Mouse (Mus musculus) MEL (cell line): ENCODE data around the gene BC005537. TPM values are rescaled to one million over a fixed set of nuclear protein-coding genes. Genes with fewer than 3 reads are reported as not detected.
A peak's percentile ranks its signal among the peaks of the same experiment; 100 is the strongest.

ENCODE experiments used
- DNase-seq: peaks from one replicate; pipeline ENCODE4 v3.0.0; 2011; ENCODE audit warnings: low read depth, low spot score
- H3K27ac ChIP-seq: 2 replicates; pipeline ENCODE4 v1.5.1; 2012; ENCODE audit warnings: low read depth, mild to moderate bottlenecking, control low read depth, low read length, moderate library complexity; ENCODE audit not compliant: control insufficient read depth
- H3K27me3 ChIP-seq, 2 experiments: fragments of 150-350 bp in 1 of 2; sonication (generic) in 1 of 2; 2 replicates each; pipeline ENCODE4 v1.6.1; 2012; ENCODE audit warnings: low read length in 2 of 2, mild to moderate bottlenecking in 2 of 2, improper control_type of control experiment in 1 of 2, moderate library complexity in 1 of 2; ENCODE audit not compliant: insufficient read depth in 2 of 2, control insufficient read depth in 1 of 2
- H3K36me3 ChIP-seq, 2 experiments: 2 replicates each; pipeline ENCODE4 v1.6.1; 2012 to 2014; ENCODE audit warnings: low read length in 2 of 2, improper control_type of control experiment in 1 of 2, inconsistent platforms in 1 of 2, mild to moderate bottlenecking in 1 of 2; ENCODE audit not compliant: insufficient read depth in 2 of 2, control insufficient read depth in 1 of 2
- H3K4me1 ChIP-seq, 2 experiments: fragments of 150-350 bp in 1 of 2; sonication (generic) in 1 of 2; 2 replicates each; pipeline ENCODE4 v1.6.1; 2012; ENCODE audit warnings: low read length in 2 of 2, improper control_type of control experiment in 1 of 2, mild to moderate bottlenecking in 1 of 2; ENCODE audit not compliant: insufficient read depth in 2 of 2, control insufficient read depth in 1 of 2
- H3K4me3 ChIP-seq, 2 experiments: fragments of 150-350 bp in 1 of 2; sonication (generic) in 1 of 2; 2 replicates each; pipeline ENCODE4 v1.5.1; 2012; ENCODE audit warnings: low read depth in 2 of 2, low read length in 2 of 2, mild to moderate bottlenecking in 2 of 2, moderate library complexity in 2 of 2, control low read depth in 1 of 2, improper control_type of control experiment in 1 of 2; ENCODE audit not compliant: control insufficient read depth in 1 of 2, insufficient read depth in 1 of 2
- H3K79me2 ChIP-seq: 2 replicates; pipeline ENCODE4 v1.6.1; 2012; ENCODE audit warnings: mild to moderate bottlenecking, low read length, moderate library complexity; ENCODE audit not compliant: control insufficient read depth, poor library complexity, insufficient read depth
- H3K9ac ChIP-seq: 2 replicates; pipeline ENCODE4 v1.6.1; 2012; ENCODE audit warnings: low read depth, mild to moderate bottlenecking, control low read depth, low read length, moderate library complexity; ENCODE audit not compliant: control insufficient read depth, poor library complexity, severe bottlenecking
- H3K9me3 ChIP-seq: fragments of 150-350 bp; sonication (generic); replicated peaks from 2 replicates; pipeline ENCODE4 v1.6.1; 2012; ENCODE audit warnings: mild to moderate bottlenecking, low read length, improper control_type of control experiment, moderate library complexity; ENCODE audit not compliant: insufficient read depth
- BHLHE40 ChIP-seq: IDR thresholded peaks from 2 replicates; pipeline ENCODE4 v1.6.1; 2012; ENCODE audit warnings: low read depth, mild to moderate bottlenecking, inconsistent platforms, low read length, improper control_type of control experiment, borderline replicate concordance
- CHD1 ChIP-seq: IDR thresholded peaks from 2 replicates; pipeline ENCODE4 v1.6.1; 2012; ENCODE audit warnings: low read depth, mild to moderate bottlenecking, inconsistent platforms, low read length, improper control_type of control experiment
- ELF1 ChIP-seq: IDR thresholded peaks from 2 replicates; pipeline ENCODE4 v1.6.1; 2014; ENCODE audit warnings: low read depth, mild to moderate bottlenecking, inconsistent platforms, low read length, improper control_type of control experiment, moderate library complexity
- HCFC1 ChIP-seq: IDR thresholded peaks from 2 replicates; pipeline ENCODE4 v1.6.1; 2012; ENCODE audit warnings: low read depth, mild to moderate bottlenecking, inconsistent platforms, low read length, improper control_type of control experiment, moderate library complexity
- MXI1 ChIP-seq: IDR thresholded peaks from 2 replicates; pipeline ENCODE4 v1.6.1; 2011; ENCODE audit warnings: mild to moderate bottlenecking, low read depth, low read length, improper control_type of control experiment
- MYC ChIP-seq: IDR thresholded peaks from 2 replicates; pipeline ENCODE4 v1.6.1; 2011; ENCODE audit warnings: low read depth, mild to moderate bottlenecking, low read length, improper control_type of control experiment, moderate library complexity
- NRF1 ChIP-seq: IDR thresholded peaks from 2 replicates; pipeline ENCODE4 v1.6.1; 2014; ENCODE audit warnings: low read depth, mild to moderate bottlenecking, inconsistent platforms, low read length, improper control_type of control experiment, moderate library complexity; ENCODE audit not compliant: poor library complexity, insufficient read depth, severe bottlenecking
- POLR2AphosphoS5 ChIP-seq: IDR thresholded peaks from 2 replicates; pipeline ENCODE4 v1.6.1; 2012; ENCODE audit warnings: low read depth, borderline replicate concordance, mild to moderate bottlenecking, inconsistent platforms, low read length, moderate library complexity, mixed read lengths
- SIN3A ChIP-seq: IDR thresholded peaks from 2 replicates; pipeline ENCODE4 v1.6.1; 2012; ENCODE audit warnings: low read length, improper control_type of control experiment, inconsistent platforms
- SMC3 ChIP-seq: IDR thresholded peaks from 2 replicates; pipeline ENCODE4 v1.6.1; 2011; ENCODE audit warnings: low read depth, low read length, improper control_type of control experiment
- USF2 ChIP-seq, 2 experiments: IDR thresholded peaks; 2 replicates each; pipeline ENCODE4 v1.6.1; 2011 to 2012; ENCODE audit warnings: improper control_type of control experiment in 2 of 2, low read length in 2 of 2, borderline replicate concordance in 1 of 2, inconsistent platforms in 1 of 2, low read depth in 1 of 2, mild to moderate bottlenecking in 1 of 2; ENCODE audit not compliant: insufficient read depth in 1 of 2
- ZKSCAN1 ChIP-seq: IDR thresholded peaks from 2 replicates; pipeline ENCODE4 v1.6.1; 2012; ENCODE audit warnings: low read depth, mild to moderate bottlenecking, inconsistent platforms, low read length, improper control_type of control experiment, moderate library complexity
- ZNF384 ChIP-seq: IDR thresholded peaks from 2 replicates; pipeline ENCODE4 v1.6.1; 2012; ENCODE audit warnings: low read depth, mild to moderate bottlenecking, inconsistent platforms, low read length, improper control_type of control experiment
- polyA plus RNA-seq, 2 experiments: library from polyadenylated mRNA; stranded (reverse) in 1 of 2; unstranded in 1 of 2; fragments of >175 nt in 1 of 2; fragments of >200 nt in 1 of 2; gene quantifications; 2 replicates each; pipeline versions ENCODE4 v1.2.1 to v1.2.4; 2012; ENCODE audit warnings: low replicate concordance in 2 of 2, low read depth in 1 of 2; ENCODE audit not compliant: insufficient read length in 2 of 2, insufficient read depth in 1 of 2, missing spikeins in 1 of 2
- total RNA-seq: library from RNA; depleted of rRNA; stranded (reverse); fragments of 300-350 nt; gene quantifications from 2 replicates; pipeline ENCODE4 v1.2.3, GENCODE M21; 2012

The BC005537 gene
- total and polyA plus RNA-seq, 3 experiments, result 32.7 to 62.6 (median 48.8) TPM

- Histone ChIP-seq H3K9ac (no peak overlapping the region), H3K79me2 (peaks cover 5% of the 10 kb centered on the region), H3K27ac (no peak overlapping the region), H3K27me3 (no peaks in the 10 kb centered on the region), H3K4me1 (no peaks in the 10 kb centered on the region), H3K36me3 (peaks cover 0 to 4% of the 10 kb centered on the region in 2 experiments; a peak in 1 of 4 replicates), H3K4me3 (no peak overlapping the region), H3K9me3 (no peaks in the 10 kb centered on the region)
- DNase-seq, result no peak
- TF ChIP-seq ZKSCAN1, result no peak
These were observed 24.1 kb downstream of the BC005537 start for GRCm38 (mm10) chr13:24825587-24825986.

DNA sequence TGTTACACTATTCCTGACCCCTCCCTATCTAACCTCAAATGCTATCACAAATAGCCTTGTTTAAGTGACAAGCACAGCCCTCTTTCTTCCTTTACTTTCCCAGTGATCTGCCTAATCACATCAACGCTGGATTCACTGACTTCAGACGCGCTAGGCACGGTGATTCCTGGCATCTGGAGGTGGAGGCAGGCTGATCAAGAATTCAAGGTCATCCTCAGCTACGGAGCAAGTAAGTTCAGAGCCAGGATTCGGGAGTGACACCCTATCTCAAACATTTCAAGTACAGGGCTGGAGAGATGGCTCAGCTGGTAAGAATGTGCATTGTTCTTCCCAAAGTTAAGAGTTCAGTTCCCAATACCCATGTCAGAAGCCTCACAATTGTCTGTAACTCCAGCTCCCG lies 24.7 kb downstream of the BC005537 start:
- H3K79me2 ChIP-seq, result peaks cover 9% of the 10 kb centered on the region
- peaks cover 0 to 4% of the 10 kb centered on the region in 2 experiments; a peak in 1 of 4 replicates for H3K36me3 ChIP-seq
- no peak overlapping the region for H3K9ac ChIP-seq
- H3K27me3 ChIP-seq, result no peaks in the 10 kb centered on the region
- no peak for TF ChIP-seq USF2 (IDR thresholded peaks at IDR 0.05; ENCODE audit: borderline replicate concordance in 1 of 2, insufficient read depth in 1 of 2, low read depth in 1 of 2, low read length in 2 of 2)
- no peak for TF ChIP-seq BHLHE40
- TF ChIP-seq SMC3, result no peak
- no peak for TF ChIP-seq NRF1
- TF ChIP-seq ELF1, result no peak
- TF ChIP-seq POLR2AphosphoS5, result no peak
- H3K27ac ChIP-seq, result no peak overlapping the region
- H3K4me3 ChIP-seq, result no peak overlapping the region
- DNase-seq, result no peak
- H3K9me3 ChIP-seq, result no peaks in the 10 kb centered on the region
- H3K4me1 ChIP-seq, result no peaks in the 10 kb centered on the region

DNA sequence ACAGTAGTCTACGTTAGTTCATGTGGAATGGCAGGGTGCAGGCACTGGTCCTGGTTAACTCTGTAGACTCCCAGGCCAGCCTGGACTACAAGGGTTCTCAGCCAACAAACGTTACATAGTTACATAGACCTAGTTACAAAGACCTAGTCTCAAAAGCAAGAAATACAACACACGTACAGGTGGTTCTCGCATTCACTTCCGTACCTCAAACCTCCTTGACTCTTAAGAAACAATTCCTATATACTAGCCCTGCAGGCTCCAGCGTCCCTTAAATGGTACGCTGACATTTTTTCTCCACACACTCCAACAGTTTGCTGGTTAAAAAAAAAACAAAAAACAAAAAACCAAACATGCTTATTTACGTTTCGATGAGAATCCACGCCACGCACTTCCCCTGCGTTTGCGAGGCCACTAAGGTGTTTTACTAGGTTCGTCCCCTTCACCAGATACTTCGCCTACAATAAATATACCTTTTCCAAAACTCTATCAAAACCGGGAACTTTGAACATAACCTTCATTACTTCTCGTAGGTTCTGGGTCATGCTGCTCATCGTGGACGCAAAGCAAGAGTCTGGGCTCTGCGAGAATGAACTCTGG lies 29.4 kb downstream of the BC005537 start:
- Histone ChIP-seq H3K27ac (peak overlapping the region; percentile 79), H3K4me3 (peak overlapping the region; percentile 67 to 89)
- peak; percentile 52; the same call in 1 of the 2 replicates for TF ChIP-seq SIN3A
- TF ChIP-seq MXI1, result 0 out of 2 replicates have a peak, but pooled peaks have one; percentile 23
- peak; percentile 46 for TF ChIP-seq MYC
- TF ChIP-seq ELF1, result no peak
- TF ChIP-seq ZNF384, result peak; percentile 56
- no peak for TF ChIP-seq BHLHE40
- TF ChIP-seq HCFC1, result no peak
- peak; percentile 72; the same call in 1 of the 2 replicates for TF ChIP-seq CHD1
- TF ChIP-seq, all 39 proteins: peak for 5
- H3K9ac ChIP-seq, result peak overlapping the region; percentile 92
- peak; percentile 65 for DNase-seq
- H3K79me2 ChIP-seq, result peaks cover 44% of the 10 kb centered on the region
- H3K27me3 ChIP-seq, result no peaks in the 10 kb centered on the region
- no peaks in the 10 kb centered on the region for H3K9me3 ChIP-seq
- H3K4me1 ChIP-seq, result no peaks in the 10 kb centered on the region; a peak in 3 of 4 replicates
- peaks cover 3 to 19% of the 10 kb centered on the region in 2 experiments for H3K36me3 ChIP-seq
